Mouse (Mus musculus) limb, embryonic 11.5 days (tissue): ENCODE measurements around the gene Rgs6. TPM values are rescaled to one million over a fixed set of nuclear protein-coding genes. Genes with fewer than 3 reads are reported as not detected.

Experiments used
- ATAC-seq: fragments of 200-750 bp; cut with Nextera tagmentation; 2 replicates; pipeline ENCODE4 v1.8.0; 2017; ENCODE audit warnings: low read depth; ENCODE audit not compliant: insufficient number of reproducible peaks, low FRiP score, low TSS enrichment
- DNase-seq: peaks from one replicate; pipeline ENCODE4 v3.0.0-alpha.2; 2015; ENCODE audit warnings: low spot score
- H3K27ac ChIP-seq: fragments of 300-500 bp; sonication (generic); replicated peaks from 2 replicates; pipeline ENCODE4 v1.5.1; 2014; ENCODE audit warnings: low read depth, mild to moderate bottlenecking, low read length
- H3K27me3 ChIP-seq: fragments of 300-500 bp; sonication (generic); 2 replicates; pipeline ENCODE4 v1.6.1; 2014; ENCODE audit warnings: mild to moderate bottlenecking, low read length, mixed read lengths; ENCODE audit not compliant: control insufficient read depth, insufficient read depth
- H3K36me3 ChIP-seq: fragments of 300-500 bp; sonication (generic); 2 replicates; pipeline ENCODE4 v1.6.1; 2014; ENCODE audit warnings: mild to moderate bottlenecking, low read length, moderate library complexity, mixed read lengths; ENCODE audit not compliant: control insufficient read depth, insufficient read depth
- H3K4me1 ChIP-seq: fragments of 300-500 bp; sonication (generic); 2 replicates; pipeline ENCODE4 v1.6.1; 2014; ENCODE audit warnings: low read length, mixed read lengths; ENCODE audit not compliant: control insufficient read depth, insufficient read depth
- H3K4me2 ChIP-seq: fragments of 300-500 bp; sonication (generic); 2 replicates; pipeline ENCODE4 v1.6.1; 2014; ENCODE audit warnings: low read depth, mild to moderate bottlenecking, moderate library complexity; ENCODE audit not compliant: severe bottlenecking
- H3K4me3 ChIP-seq: fragments of 300-500 bp; sonication (generic); 2 replicates; pipeline ENCODE4 v1.5.1; 2014; ENCODE audit warnings: low read depth, low read length
- H3K9ac ChIP-seq: fragments of 300-500 bp; sonication (generic); 2 replicates; pipeline ENCODE4 v1.6.1; 2014; ENCODE audit warnings: mild to moderate bottlenecking, low read length
- H3K9me3 ChIP-seq: fragments of 300-500 bp; sonication (generic); 2 replicates; pipeline ENCODE4 v1.6.1; 2016; ENCODE audit warnings: low read length; ENCODE audit not compliant: control insufficient read depth
- WGBS: fragments of 180-500 bp; shearing (Covaris S2); extraction: QIAGEN DNeasy Blood & Tissue Kit; methylation state at CpG from one replicate; pipeline ENCODE4 v1.1.7; 2014; 5-methylcytosine and 5-hydroxymethylcytosine counted together
- polyA plus RNA-seq: library from polyadenylated mRNA; unstranded; fragments of >200 nt; fragmentation: Nextera tagmentation; extraction: Ambion mirVana; gene quantifications from 2 replicates; pipeline ENCODE4 v1.2.1, GENCODE M21; 2014

Rgs6 gene
- polyA plus RNA-seq, 1 experiment from 2014 or later = 0.25 TPM

DNA sequence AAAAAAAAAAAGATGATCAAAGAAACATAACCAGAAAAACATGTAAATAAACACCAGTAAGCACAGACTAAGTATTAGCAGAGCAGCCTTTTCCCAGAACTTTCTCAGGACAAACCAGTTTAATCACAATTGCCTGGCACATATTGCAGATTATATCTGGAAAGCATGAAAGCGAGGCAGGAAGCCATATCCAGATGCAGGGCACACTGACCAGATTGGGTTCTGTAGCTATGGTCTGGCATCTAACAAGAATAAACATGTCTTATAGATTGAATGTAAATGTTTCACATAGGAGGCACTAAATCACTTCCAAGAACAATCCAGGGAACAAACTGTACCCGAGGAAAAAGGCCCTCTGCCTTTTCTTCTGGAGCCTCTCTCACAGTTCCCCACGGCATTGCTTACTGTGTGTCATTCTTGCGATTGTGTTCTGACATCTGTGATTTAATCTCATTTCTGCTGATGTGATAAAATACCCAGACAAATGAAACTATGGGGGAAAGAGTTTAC is 423.0 kb downstream of the Rgs6 start:
- H3K4me2 ChIP-seq = no peak overlapping the region
- WGBS = 89% methylated on average over 4 of the region's 4 CpGs
- DNase-seq (no peak), ATAC-seq (no peak)
- no peak overlapping the region for H3K9ac ChIP-seq
- H3K4me1 ChIP-seq = no peaks in the 10 kb centered on the region
- no peak overlapping the region for H3K4me3 ChIP-seq
- H3K27ac ChIP-seq = no peak overlapping the region
- H3K36me3 ChIP-seq = no peaks in the 10 kb centered on the region
- H3K27me3 ChIP-seq = no peaks in the 10 kb centered on the region
- H3K9me3 ChIP-seq = no peaks in the 10 kb centered on the region

DNA sequence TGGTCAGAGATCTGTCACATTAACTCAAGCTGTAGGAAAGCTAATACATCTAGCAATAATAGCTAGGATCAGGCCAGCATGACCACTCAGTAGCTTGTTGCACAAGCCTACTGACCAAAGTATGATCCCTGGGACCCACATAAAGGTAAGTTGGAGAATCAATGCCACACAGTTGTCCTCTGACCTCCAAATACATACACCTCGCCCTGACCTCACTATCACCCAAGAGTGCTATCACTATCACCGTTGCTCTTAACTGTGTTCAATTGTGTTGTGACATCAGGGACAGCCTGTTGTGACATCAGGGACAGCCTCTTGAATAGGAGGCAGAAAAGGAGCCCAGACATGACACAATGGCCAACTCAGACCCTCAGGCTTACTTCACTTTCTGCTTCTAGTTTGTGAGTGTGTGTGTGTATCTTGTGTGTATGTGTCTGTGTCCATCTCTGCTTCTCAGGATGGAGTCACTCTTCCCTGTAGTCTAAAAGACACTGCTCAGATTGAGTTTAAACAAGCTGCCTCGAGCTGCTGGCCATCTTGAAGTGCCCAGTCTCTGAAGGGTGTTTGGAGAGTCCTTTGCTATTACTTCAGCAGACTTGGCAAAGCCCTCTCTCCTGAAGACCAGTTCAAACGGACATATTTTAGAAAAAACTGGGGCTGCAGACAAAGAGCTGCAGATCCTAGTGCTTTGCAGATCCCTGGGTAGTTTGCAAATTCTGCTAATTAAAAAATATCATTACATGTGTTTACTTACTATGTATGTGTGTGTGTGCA is 426.0 kb downstream of the Rgs6 start:
- H3K4me1 ChIP-seq = no peaks in the 10 kb centered on the region
- no peak overlapping the region for H3K4me3 ChIP-seq
- H3K9me3 ChIP-seq = no peaks in the 10 kb centered on the region
- WGBS = 79% methylated on average over 4 of the region's 4 CpGs
- H3K27me3 ChIP-seq = no peaks in the 10 kb centered on the region
- no peak for DNase-seq
- no peak for ATAC-seq
- no peak overlapping the region for H3K27ac ChIP-seq
- no peak overlapping the region for H3K4me2 ChIP-seq
- no peaks in the 10 kb centered on the region for H3K36me3 ChIP-seq
- no peak overlapping the region for H3K9ac ChIP-seq

DNA sequence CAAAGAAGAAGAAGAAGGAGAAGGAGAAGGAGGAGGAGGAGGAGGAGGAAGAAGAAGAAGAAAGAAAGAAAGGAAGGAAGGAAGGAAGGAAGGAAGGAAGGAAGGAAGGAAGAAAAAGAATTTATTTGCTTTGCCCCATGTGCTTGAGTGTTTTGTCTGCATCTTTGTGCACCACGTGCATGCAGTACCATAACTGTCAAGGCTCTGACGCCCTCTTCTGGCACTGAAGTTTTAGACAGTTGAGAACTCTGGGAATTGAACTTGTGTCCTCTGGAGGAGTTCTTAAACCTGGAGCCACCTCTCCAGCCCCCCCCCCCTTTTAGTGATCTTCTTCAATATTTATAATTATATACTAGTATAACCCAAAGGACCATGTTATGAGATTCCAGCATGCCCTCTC is 426.8 kb downstream of the Rgs6 start:
- H3K4me2 ChIP-seq = no peak overlapping the region
- no peak for DNase-seq

DNA sequence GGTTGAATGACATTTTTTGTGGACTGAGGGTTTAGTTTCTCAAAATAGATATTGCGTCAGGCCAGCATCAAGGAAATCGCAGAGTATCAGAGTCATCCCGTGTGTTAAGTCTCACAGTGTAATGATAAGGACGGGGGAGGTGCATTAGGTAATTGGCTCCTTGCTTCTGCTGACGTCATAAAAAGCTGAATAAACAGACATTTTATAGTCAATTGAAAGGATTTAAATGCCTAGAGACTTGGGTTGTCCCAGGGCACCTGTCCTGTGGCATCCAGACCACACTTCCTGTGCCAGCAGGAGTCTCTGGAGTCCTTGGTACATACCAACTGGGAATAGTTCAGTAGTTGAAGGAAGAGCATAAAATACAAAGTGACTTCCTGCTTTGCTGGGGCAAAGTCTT is 427.3 kb downstream of the Rgs6 start:
- Histone ChIP-seq H3K4me2 (no peak overlapping the region), H3K4me1 (no peaks in the 10 kb centered on the region), H3K9me3 (no peaks in the 10 kb centered on the region), H3K9ac (no peak overlapping the region), H3K4me3 (no peak overlapping the region), H3K27ac (no peak overlapping the region), H3K36me3 (no peaks in the 10 kb centered on the region), H3K27me3 (no peaks in the 10 kb centered on the region)
- no peak for ATAC-seq
- DNase-seq = no peak
- 69% methylated on average over 5 of the region's 5 CpGs for WGBS

More for the DNA sequence above, 426.8 kb downstream of the Rgs6 start:
- 32% methylated on average over 2 of the region's 2 CpGs for WGBS
- Histone ChIP-seq H3K4me3 (no peak overlapping the region), H3K4me1 (no peaks in the 10 kb centered on the region), H3K27ac (no peak overlapping the region), H3K27me3 (no peaks in the 10 kb centered on the region), H3K9ac (no peak overlapping the region), H3K9me3 (no peaks in the 10 kb centered on the region), H3K36me3 (no peaks in the 10 kb centered on the region)
- ATAC-seq = no peak

DNA sequence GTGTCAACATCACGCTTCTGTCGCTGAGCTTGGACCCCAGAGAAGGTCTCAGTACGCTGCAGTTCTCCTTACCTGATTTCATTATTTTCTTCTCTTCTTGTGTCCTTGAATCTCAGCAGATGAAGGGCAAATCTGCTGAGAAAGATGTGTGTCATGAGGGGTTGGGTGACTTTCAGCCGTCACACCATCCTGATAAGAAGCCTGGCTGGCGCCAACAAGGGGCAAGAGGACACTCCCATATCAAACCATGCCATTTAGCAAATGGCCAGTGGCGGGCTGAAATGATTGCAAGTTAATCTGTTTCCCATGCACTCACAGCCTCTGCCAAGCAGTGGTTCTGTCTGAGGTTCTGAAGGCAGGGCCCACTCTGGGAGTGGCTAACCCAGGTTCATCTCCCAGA is 428.4 kb downstream of the Rgs6 start:
- H3K4me1 ChIP-seq = no peaks in the 10 kb centered on the region

DNA sequence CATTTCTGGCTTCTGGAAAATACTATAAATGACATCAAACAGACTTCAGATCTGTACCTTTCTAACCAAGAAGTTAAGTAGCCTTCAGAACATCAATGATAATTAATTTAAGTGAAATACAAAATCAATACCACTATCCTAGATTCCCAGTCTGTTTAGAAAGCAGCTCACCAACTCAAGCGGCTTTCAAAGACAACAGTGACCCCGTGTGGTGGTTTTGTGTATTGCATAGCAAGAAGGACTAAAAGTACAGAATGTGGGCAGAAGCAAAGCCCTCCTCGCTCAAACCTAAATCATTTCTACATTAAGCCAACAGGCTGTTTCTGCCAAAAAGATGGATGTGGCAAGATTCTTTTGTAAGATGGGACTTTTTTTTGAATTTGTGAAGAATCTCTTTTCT is 429.9 kb downstream of the Rgs6 start:
- ATAC-seq = no peak

More for the DNA sequence above, 428.4 kb downstream of the Rgs6 start:
- DNase-seq (no peak), ATAC-seq (no peak)
- Histone ChIP-seq H3K4me3 (no peak overlapping the region), H3K27me3 (no peaks in the 10 kb centered on the region), H3K9me3 (no peaks in the 10 kb centered on the region), H3K27ac (no peak overlapping the region), H3K4me2 (no peak overlapping the region), H3K36me3 (no peaks in the 10 kb centered on the region), H3K9ac (no peak overlapping the region)
- 84% methylated on average over 6 of the region's 6 CpGs for WGBS

DNA sequence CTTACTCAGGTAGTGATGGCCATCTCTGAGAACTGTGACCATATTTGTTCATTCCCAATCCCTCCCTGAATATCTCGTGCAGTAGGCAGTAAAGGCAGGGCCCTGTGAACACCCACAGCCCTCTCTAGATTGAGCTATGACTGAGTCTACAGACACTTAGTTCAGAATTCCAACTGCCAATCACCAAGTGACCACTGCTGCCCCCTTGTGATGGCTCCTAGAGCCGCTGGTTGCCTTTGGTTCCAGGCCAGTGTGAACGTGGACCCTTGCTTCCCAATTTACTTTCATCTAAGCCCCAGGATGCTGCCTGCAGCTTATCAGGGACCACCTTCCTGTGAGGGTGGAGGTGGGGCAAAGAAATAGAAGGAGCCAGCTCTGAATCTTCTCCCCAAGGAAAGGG is 438.9 kb downstream of the Rgs6 start:
- Histone ChIP-seq H3K9ac (no peak overlapping the region), H3K4me1 (no peaks in the 10 kb centered on the region), H3K4me2 (no peak overlapping the region), H3K27ac (no peak overlapping the region), H3K4me3 (no peak overlapping the region), H3K9me3 (no peaks in the 10 kb centered on the region), H3K36me3 (no peaks in the 10 kb centered on the region), H3K27me3 (no peaks in the 10 kb centered on the region)
- WGBS = 53% methylated on average over 3 of the region's 3 CpGs
- ATAC-seq (no peak), DNase-seq (peak; percentile 33)

More for the DNA sequence above, 429.9 kb downstream of the Rgs6 start:
- H3K4me3 ChIP-seq = no peak overlapping the region
- H3K9me3 ChIP-seq = no peaks in the 10 kb centered on the region
- no peaks in the 10 kb centered on the region for H3K27me3 ChIP-seq
- 11% methylated on average over 3 of the region's 3 CpGs for WGBS
- no peak overlapping the region for H3K27ac ChIP-seq
- no peak overlapping the region for H3K9ac ChIP-seq
- H3K4me1 ChIP-seq = no peaks in the 10 kb centered on the region
- peak; percentile 95 for DNase-seq
- H3K36me3 ChIP-seq = no peaks in the 10 kb centered on the region
- no peak overlapping the region for H3K4me2 ChIP-seq

DNA sequence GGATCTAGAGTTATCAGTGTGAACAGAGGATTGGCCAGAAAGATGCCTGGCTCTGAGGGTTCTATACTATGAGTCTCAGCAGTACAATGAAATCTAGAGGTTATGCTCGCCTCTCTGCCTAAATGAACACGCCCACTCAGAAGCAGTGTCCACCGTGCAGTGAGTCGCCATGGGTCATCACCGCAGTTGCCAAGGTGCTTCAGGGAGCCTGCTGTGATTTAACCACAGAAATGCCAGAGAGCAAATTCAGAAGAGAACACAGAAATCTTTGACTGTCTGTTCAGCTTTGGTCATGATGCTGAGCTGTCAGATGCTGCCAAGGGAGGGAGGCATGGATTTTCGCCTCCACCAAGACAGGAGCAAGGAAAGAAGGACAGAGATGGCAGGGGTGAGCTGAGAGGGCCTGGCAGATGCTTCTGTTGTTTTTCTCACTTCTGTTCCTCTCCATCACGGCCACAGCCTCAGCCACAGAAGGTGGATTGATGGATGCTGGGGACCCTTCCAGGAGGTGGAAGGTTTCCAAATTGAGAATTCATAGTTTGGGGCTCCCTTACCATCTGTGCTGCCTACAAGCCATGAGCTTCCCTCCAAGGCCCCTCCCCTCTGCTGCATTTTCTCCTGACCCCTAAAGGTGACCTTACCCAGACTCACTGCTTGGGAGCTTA is 445.2 kb downstream of the Rgs6 start:
- no peak for ATAC-seq
- no peak overlapping the region for H3K27ac ChIP-seq
- no peak for DNase-seq
- H3K9ac ChIP-seq = no peak overlapping the region
- no peaks in the 10 kb centered on the region for H3K27me3 ChIP-seq
- H3K4me1 ChIP-seq = no peaks in the 10 kb centered on the region
- no peaks in the 10 kb centered on the region for H3K36me3 ChIP-seq
- no peak overlapping the region for H3K4me2 ChIP-seq
- no peaks in the 10 kb centered on the region for H3K9me3 ChIP-seq
- no peak overlapping the region for H3K4me3 ChIP-seq
- WGBS = 68% methylated on average over 7 of the region's 7 CpGs
